Mouse (Mus musculus): ENCODE measurements at regions not wholly inside any gene's neighbourhood (a gene's known extent, or its start where the extent isn't known, plus 50 kb on each side); places are given as distances from the start of the nearest gene placed in this dataset.

- WGBS: 30% methylated on average over 4 of the region's 4 CpGs
- ATAC-seq (ENCODE audit: insufficient read depth): peak; percentile 83
These were observed 650.9 kb downstream of the Rapgef2 start for GRCm38 (mm10) chr3:78635386-78635785.

DNA sequence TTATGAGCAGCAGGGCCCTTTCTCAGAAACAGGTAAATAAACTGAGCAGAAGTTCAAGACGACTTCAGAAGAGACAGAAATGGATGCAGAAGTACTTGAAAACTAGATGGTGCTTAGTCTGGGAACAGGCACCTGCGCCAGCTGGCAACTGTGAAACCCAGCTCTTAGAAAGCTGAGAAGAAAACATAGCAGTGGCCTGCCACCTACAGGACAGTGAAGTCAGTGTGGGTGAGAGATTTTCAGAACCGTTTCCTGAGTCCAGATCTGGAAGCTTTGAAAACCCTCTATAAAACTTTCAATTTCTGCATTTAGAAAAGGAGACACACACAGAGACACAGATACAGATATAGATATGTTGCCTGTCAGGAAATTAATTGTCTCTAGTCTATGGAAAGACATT, 667.4 kb downstream of the Rapgef2 start:
- no peaks in the 10 kb centered on the region for H3K36me3 ChIP-seq (ENCODE audit: insufficient read depth)
- H3K4me3 ChIP-seq (ENCODE audit: low read depth, low read length): no peak overlapping the region
- no peak overlapping the region for H3K9ac ChIP-seq
- DNase-seq: peak; percentile 66
- H3K27me3 ChIP-seq (ENCODE audit: insufficient read depth, low read length): no peaks in the 10 kb centered on the region
- H3K27ac ChIP-seq (ENCODE audit: low read depth): no peak overlapping the region
- no peak overlapping the region for H3K4me2 ChIP-seq
- no peaks in the 10 kb centered on the region for H3K9me3 ChIP-seq (ENCODE audit: low read depth, low read length)
- H3K4me1 ChIP-seq (ENCODE audit: insufficient read depth): no peaks in the 10 kb centered on the region
- no peak for ATAC-seq (ENCODE audit: insufficient read depth)
- WGBS: 37% methylated on average over 3 of the region's 3 CpGs
- TF ChIP-seq CTCF (IDR thresholded peaks at IDR 0.05; ENCODE audit: low read depth): peak; percentile 60

More at GRCm38 (mm10) chr3:78635386-78635785, 650.9 kb downstream of the Rapgef2 start:
- H3K9ac ChIP-seq: no peak overlapping the region
- no peak overlapping the region for H3K4me2 ChIP-seq
- no peaks in the 10 kb centered on the region for H3K36me3 ChIP-seq (ENCODE audit: insufficient read depth)
- TF ChIP-seq CTCF (IDR thresholded peaks at IDR 0.05; ENCODE audit: low read depth): no peak
- DNase-seq: peak; percentile 65
- H3K4me1 ChIP-seq (ENCODE audit: insufficient read depth): no peaks in the 10 kb centered on the region
- no peaks in the 10 kb centered on the region for H3K27me3 ChIP-seq (ENCODE audit: insufficient read depth, low read length)
- H3K9me3 ChIP-seq (ENCODE audit: low read depth, low read length): peaks cover 5% of the 10 kb centered on the region; the same call in 1 of the 2 replicates
- H3K4me3 ChIP-seq (ENCODE audit: low read depth, low read length): no peak overlapping the region
- H3K27ac ChIP-seq (ENCODE audit: low read depth): no peak overlapping the region

GRCm38 (mm10) chr3:78594718-78595236, 691.5 kb downstream of the Rapgef2 start:
- no peak overlapping the region for H3K4me3 ChIP-seq (ENCODE audit: low read depth, low read length)
- H3K27ac ChIP-seq (ENCODE audit: low read depth): no peak overlapping the region
- no peak for TF ChIP-seq CTCF (IDR thresholded peaks at IDR 0.05; ENCODE audit: low read depth)
- no peaks in the 10 kb centered on the region for H3K4me1 ChIP-seq (ENCODE audit: insufficient read depth)
- ATAC-seq (ENCODE audit: insufficient read depth) (peak; percentile 81), DNase-seq (peak; percentile 26)
- H3K9me3 ChIP-seq (ENCODE audit: low read depth, low read length): no peaks in the 10 kb centered on the region
- H3K9ac ChIP-seq: no peak overlapping the region
- WGBS: 15% methylated on average over 6 of the region's 6 CpGs
- no peak overlapping the region; the same call in 1 of the 2 replicates for H3K4me2 ChIP-seq
- no peaks in the 10 kb centered on the region for H3K36me3 ChIP-seq (ENCODE audit: insufficient read depth)
- no peaks in the 10 kb centered on the region for H3K27me3 ChIP-seq (ENCODE audit: insufficient read depth, low read length)

DNA sequence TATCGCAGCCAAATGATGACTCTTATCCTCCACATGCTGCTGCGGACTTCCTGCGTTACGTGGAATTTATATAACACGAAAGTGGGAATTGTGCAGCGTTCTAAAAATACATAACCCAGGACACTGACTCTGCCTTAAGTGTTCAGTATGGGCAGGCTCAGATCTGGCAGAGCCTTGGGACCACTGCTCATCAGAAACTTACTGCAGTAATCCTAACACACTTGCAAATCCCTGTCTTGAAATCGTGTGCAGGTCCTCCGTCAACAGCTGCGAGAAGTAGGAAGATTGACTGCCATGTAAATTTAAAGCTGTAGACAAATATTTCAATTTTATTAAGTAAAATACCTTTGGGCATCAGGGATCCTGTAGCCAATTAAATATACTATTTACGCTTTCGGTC, 692.0 kb downstream of the Rapgef2 start:
- no peaks in the 10 kb centered on the region for H3K9me3 ChIP-seq (ENCODE audit: low read depth, low read length)
- 59% methylated on average over 11 of the region's 11 CpGs for WGBS
- no peak for ATAC-seq (ENCODE audit: insufficient read depth)
- H3K4me2 ChIP-seq: no peak overlapping the region
- no peak for TF ChIP-seq CTCF (IDR thresholded peaks at IDR 0.05; ENCODE audit: low read depth)
- H3K36me3 ChIP-seq (ENCODE audit: insufficient read depth): no peaks in the 10 kb centered on the region
- no peak for DNase-seq
- no peak overlapping the region for H3K9ac ChIP-seq
- no peak overlapping the region for H3K4me3 ChIP-seq (ENCODE audit: low read depth, low read length)
- no peaks in the 10 kb centered on the region for H3K4me1 ChIP-seq (ENCODE audit: insufficient read depth)
- no peaks in the 10 kb centered on the region for H3K27me3 ChIP-seq (ENCODE audit: insufficient read depth, low read length)
- no peak overlapping the region for H3K27ac ChIP-seq (ENCODE audit: low read depth)

DNA sequence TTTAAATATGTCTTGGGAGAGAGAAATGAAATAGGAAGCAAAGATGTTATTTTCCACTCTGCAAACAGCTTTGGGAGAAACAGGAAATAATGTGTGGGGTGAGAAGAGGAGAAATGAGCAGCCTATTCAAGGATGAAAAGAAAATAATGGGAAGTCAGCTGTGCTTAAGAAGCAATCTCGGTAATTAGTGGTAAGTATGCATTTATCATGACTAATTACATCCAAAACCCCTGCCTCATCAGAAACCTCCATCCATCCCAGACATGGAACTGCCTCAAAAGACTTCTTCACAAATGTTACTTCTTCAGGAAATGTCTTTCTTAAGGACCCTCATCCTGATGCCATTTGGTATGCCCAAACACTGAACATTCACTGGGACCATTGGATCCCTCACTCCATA, 699.7 kb downstream of the Rapgef2 start:
- Histone ChIP-seq H3K27ac (ENCODE audit: low read depth) (no peak overlapping the region), H3K27me3 (ENCODE audit: insufficient read depth, low read length) (no peaks in the 10 kb centered on the region), H3K4me3 (ENCODE audit: low read depth, low read length) (no peak overlapping the region), H3K9ac (no peak overlapping the region), H3K9me3 (ENCODE audit: low read depth, low read length) (no peaks in the 10 kb centered on the region), H3K4me2 (no peak overlapping the region), H3K4me1 (ENCODE audit: insufficient read depth) (no peaks in the 10 kb centered on the region), H3K36me3 (ENCODE audit: insufficient read depth) (no peaks in the 10 kb centered on the region)
- no peak for TF ChIP-seq CTCF (IDR thresholded peaks at IDR 0.05; ENCODE audit: low read depth)
- ATAC-seq (ENCODE audit: insufficient read depth) (no peak), DNase-seq (no peak)
- 54% methylated on average over 1 of the region's 1 CpGs for WGBS

DNA sequence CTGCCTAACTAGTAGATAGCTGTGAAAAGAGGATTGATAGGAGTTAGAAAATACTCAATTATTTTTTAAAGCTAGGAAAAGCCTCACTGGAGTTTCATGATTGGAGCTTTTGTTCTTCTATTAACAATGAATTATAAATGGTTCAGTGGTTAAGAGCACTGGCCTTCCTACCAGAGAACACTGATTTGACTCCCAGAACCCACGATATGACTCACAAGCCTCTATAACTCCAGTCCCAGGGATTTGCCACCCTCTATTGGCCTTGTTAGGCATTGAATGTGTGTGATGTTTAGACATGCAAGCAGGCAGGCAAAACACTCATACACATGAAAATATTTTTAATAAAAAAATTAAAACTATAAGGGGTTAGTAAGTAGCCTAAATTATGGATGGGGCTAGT, 704.4 kb downstream of the Rapgef2 start:
- no peaks in the 10 kb centered on the region for H3K9me3 ChIP-seq (ENCODE audit: low read depth, low read length)
- 13% methylated on average over 1 of the region's 1 CpGs for WGBS
- no peak overlapping the region for H3K4me2 ChIP-seq
- H3K4me1 ChIP-seq (ENCODE audit: insufficient read depth): no peaks in the 10 kb centered on the region
- TF ChIP-seq CTCF (IDR thresholded peaks at IDR 0.05; ENCODE audit: low read depth): peak; percentile 61
- H3K9ac ChIP-seq: no peak overlapping the region
- no peak overlapping the region for H3K4me3 ChIP-seq (ENCODE audit: low read depth, low read length)
- H3K27ac ChIP-seq (ENCODE audit: low read depth): no peak overlapping the region
- DNase-seq: peak; percentile 78
- peak; percentile 57; the same call in 1 of the 2 replicates for ATAC-seq (ENCODE audit: insufficient read depth)
- H3K27me3 ChIP-seq (ENCODE audit: insufficient read depth, low read length): no peaks in the 10 kb centered on the region
- H3K36me3 ChIP-seq (ENCODE audit: insufficient read depth): no peaks in the 10 kb centered on the region

- Histone ChIP-seq H3K4me2 (no peak overlapping the region), H3K4me3 (ENCODE audit: low read depth, low read length) (no peak overlapping the region), H3K27ac (ENCODE audit: low read depth) (peak overlapping the region; percentile 19; the same call in 1 of the 2 replicates), H3K27me3 (ENCODE audit: insufficient read depth, low read length) (no peaks in the 10 kb centered on the region), H3K4me1 (ENCODE audit: insufficient read depth) (no peaks in the 10 kb centered on the region), H3K36me3 (ENCODE audit: insufficient read depth) (no peaks in the 10 kb centered on the region), H3K9ac (no peak overlapping the region), H3K9me3 (ENCODE audit: low read depth, low read length) (no peaks in the 10 kb centered on the region)
- ATAC-seq (ENCODE audit: insufficient read depth) (peak; percentile 90), DNase-seq (peak; percentile 91)
- WGBS: 27% methylated on average over 3 of the region's 3 CpGs
- no peak for TF ChIP-seq CTCF (IDR thresholded peaks at IDR 0.05; ENCODE audit: low read depth)
These were observed 705.2 kb downstream of the Rapgef2 start for GRCm38 (mm10) chr3:78581100-78581499.

All from lung, embryonic 14.5 days (tissue).